Mouse (Mus musculus): ENCODE data around the gene Pald1. TPM values are rescaled to one million over a fixed set of nuclear protein-coding genes. Genes with fewer than 3 reads are reported as not detected.
A peak's percentile ranks its signal among the peaks of the same experiment; 100 is the strongest.

Gene Pald1
- polyA plus RNA-seq (2017; shearing (Covaris generic)): 1 to 10 TPM in 1 of 3 experiments, not detected in 2; 1.0 TPM

DNA sequence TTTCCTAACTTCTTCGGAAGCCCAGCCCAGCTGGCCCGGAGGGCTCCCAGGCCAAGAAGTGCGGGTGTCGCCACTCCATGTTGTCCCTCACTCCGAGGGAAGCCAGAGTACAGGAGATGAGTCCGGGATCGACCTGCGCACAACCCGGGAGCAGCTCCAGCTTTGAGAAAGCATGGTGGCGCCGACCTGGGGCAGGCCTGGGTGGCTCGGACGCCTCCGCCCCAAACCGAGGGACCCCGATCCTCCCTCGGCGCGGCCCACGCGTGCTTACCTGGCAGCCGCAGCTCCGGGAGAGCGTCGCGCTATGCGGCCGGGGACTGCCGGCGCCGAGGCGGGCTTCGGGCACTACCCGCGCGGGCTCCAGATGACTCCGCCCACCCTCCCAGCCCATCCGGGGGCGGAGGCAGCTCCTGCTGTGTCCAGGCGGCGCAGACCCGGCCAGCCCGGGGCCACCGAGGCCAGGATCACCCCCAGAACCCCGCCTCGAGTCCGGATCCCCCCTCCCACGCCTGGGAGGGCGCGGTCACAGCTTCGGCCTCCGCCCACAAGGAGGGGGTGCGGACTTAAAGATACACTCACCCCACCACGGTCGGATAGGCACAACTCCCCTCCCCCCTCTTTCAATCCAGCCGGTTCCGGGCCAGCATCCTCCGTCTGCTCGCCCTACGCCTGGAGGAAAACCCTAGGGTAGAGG, at the start of gene Pald1:
TSS of gene Pald1 (minus strand) at position 510 of the 694 bp plus-strand sequence.
- no peak for ATAC-seq

DNA sequence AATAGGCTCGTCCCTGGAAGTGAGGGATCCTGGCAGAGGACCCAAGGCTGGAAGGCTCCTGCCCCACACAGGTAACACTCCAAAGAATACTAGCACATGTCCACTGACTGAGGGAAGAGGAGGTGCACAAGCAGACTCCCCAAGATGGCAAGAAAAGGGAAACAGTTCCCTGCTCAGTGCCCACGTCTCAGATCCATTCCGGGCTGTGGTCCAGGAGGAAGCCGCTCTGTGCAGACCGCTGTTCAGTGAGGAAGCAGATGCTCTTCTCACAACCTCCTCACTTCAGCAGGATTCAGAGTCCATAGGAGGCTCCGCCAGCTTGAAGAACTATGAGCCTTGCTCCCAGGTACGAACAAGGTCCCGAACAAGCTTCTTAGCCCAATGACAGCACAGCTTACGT, 48.0 kb upstream of the Pald1 start:
- ATAC-seq: no peak

DNA sequence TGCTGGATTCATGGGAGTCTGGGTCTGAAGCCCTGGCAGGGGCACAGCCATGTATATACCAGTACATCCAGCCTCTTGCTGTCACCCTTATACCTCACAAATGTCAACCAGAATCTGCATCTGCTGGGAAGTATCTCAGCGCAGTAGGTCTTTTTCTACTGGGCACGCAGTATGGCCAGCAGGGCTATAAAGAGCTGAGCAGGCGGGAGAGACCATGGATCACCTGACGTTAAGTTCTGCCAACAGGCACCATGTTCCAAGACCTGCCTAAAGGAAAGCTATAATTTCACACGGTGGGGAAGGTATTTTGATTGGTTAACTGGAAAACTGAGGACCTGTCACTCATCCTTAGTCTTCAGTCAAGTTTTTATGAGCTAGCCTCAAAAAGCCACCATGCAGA, 45.7 kb upstream of the Pald1 start:
- ATAC-seq: no peak

DNA sequence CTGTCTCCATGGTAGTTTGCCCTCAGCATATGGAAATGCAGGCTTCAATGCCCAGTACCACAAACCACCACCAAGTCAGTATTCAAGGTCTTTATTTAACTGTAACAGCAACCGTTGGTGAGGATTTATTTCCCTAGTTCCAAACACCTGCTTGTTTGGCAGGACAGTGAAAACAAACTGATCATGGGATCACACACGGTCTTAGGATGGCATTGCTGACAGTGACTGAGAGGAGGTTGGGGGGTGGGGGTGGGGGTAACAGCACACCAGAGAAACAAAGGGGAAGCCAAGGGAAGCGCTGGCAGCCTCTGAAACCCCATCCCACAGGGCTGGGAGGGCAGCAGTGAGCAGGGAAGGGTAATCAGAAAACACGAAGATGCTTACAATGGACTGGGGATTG, 45.1 kb upstream of the Pald1 start:
- ATAC-seq: no peak

DNA sequence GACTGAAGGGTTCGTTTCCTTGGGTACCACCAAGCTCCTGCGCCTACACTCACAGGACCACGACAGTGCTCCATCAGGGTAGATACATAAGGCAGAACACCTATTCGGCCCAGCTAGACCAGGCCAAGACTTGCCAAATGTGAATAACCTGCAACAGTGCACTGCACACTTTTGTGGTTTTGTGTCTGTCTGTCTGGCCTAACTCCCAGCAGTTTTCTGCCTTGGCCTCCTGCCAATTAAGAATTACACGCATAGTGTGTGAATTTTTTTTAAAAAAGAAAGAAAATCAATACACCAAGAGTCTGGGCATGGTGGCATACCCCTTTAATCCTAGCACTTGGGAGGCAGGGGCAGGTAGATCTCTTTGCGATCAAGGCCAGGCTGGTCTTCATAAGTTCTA, 44.6 kb upstream of the Pald1 start:
- no peak for ATAC-seq

DNA sequence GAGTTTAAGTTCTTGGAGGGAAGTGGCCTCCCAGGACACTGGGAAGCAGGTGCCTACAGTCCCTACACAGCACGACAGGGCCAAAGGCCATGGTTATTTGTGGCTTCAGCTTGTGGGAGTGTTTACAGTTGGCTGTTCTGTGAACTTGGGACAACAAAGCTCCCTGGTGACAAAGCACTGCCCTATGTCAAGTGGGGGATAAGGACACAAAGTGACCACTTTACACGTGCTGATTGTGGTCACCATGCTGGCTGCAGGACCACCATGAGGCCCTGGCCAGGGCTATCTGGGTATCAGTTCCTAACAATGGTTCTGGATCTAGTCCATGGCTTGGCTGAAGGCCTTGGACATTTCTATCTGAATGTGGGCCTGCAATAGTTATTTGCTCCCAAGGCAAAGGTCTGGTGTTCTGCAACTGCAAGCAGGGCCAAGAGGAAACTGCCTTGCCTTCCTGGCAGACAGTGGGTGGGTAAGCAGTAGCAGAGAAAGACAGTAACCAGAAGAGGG, 43.0 kb upstream of the Pald1 start:
- no peak for ATAC-seq

DNA sequence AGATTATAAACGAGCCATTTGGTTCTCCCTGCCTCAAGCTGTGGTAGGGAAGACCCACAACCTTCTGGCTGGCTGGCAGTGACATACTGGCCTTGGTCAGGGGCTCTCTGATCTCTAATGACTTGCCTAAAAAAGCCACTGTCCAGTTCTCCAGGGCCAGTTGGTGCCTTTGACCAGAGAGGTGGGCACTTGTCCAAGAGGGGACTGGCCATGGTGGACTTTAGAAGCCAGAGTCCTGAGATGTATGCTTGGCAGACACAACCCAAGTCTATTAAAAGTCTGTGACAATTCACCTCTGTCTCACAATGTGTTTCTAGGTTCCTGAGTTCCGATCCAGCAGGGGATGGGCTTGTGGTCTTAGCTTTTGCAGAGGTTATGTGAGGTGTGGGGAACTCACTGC, 41.7 kb upstream of the Pald1 start:
- ATAC-seq: no peak

DNA sequence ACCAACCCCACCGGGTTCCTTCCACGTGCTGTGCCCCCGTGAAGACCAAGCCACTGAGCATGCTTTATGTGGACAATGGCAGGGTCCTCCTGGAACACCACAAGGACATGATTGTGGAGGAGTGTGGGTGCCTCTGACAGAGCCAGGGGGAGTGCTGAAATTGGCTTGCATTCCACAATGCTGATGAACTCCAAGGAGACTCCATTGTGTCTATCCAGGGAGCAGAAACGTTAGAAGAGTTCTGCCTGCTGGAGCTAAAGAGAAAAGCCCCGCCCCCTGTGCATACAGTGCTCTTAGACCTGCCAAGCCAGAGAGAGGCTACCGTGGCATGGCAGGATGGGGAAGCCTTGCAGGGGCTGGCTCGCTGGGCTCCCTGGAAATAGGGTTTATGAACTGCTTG, 41.2 kb upstream of the Pald1 start:
- peak; percentile 21 for ATAC-seq

DNA sequence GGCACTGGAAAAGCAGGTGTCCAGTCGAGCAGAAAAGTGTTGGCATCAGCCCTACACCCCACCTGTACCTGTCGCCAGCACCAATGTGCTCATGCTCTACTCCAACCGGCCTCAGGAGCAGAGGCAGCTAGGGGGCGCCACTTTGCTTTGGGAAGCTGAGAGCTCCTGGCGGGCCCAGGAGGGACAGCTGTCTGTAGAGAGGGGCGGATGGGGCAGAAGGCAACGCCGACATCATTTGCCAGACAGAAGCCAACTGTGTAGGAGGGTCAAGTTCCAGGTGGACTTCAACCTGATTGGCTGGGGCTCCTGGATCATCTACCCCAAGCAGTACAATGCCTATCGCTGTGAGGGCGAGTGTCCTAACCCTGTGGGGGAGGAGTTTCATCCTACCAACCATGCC, 40.0 kb upstream of the Pald1 start:
- no peak for ATAC-seq

DNA sequence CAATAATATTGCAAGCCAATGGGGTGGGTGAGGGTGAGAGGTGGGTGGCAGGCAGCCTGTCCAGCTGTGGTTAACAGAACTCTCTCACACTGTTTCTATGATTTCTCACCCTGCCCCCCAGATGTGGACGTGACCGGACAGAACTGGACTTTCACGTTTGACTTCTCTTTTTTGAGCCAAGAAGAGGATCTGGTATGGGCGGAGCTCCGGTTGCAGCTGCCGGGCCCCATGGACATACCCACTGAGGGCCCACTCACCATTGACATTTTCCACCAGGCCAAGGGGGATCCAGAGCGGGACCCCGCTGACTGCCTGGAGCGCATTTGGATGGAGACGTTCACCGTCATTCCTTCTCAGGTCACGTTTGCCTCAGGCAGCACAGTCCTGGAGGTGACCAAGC, 39.5 kb upstream of the Pald1 start:
- ATAC-seq: no peak

DNA sequence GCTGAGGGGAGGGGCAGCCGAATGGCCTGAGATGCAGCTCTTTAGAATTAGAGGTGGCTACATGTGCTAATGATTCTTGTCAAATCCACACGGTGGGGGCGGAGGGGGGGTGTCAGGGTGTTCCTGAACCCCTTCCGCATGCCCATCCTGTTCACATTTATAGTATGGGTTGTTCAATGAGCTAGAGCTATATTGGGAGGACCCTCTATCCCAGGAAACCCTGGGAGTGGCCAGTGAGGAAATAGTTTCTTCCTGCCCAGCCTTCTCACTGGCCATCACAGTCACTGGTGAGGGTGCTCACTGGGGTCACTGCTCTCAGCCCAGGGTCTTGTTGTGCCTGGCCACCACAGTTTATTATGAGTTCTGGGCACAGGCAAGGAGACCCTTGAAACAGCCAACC, 36.7 kb upstream of the Pald1 start:
- no peak for ATAC-seq

DNA sequence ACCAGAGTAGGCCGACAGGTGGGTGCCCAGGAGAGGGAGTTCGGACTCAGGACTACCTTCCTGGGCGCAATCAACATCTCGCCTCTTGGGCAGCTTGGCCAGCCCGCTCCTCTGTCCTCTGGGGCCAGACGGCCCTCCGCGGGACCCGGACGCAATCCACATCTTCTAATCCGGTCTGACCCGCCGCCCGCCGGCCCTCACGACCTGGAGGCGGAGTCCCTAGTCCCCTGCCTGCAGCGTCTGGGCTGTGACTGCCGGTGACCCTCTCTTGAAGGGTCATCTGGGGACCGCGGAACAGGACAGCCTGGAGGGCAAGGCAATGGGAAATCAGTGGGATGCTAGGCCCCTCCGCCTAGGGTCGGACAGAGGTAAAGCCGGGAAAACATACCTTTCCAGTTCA, 35.8 kb upstream of the Pald1 start:
- no peak for ATAC-seq

DNA sequence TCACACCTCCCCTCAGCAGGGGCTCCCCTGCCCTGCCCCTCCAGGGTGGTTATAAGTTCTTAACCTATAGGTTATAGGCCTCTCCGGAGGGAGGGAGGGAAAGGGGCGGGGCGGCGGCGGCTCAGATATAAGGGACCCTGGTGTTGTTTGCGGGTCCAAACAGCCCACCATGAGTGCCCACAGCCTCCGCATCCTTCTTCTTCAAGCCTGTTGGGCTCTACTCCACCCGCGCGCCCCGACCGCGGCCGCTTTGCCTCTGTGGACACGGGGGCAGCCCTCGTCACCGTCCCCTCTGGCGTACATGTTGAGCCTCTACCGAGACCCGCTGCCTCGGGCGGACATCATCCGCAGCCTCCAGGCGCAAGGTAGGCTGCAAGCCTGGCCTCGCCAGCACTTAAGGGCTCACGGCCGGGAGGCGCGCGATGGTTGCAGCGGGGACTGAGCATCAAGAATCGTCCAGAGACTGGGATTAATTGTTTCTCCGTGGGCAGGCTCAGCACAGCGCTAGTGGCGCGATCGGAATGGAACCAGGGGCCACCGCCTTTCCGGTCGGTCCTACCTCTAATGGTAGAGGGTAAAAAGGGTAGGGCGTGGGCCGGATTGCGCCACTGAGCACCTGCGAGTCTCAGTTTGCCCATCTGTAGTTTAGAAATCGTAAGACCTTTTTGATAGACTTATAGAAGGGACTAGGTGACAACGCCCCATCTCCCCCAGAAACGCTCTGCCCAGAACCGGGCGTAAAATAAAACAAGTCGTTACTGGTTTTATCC, 35.0 kb upstream of the Pald1 start:
- no peak for ATAC-seq

DNA sequence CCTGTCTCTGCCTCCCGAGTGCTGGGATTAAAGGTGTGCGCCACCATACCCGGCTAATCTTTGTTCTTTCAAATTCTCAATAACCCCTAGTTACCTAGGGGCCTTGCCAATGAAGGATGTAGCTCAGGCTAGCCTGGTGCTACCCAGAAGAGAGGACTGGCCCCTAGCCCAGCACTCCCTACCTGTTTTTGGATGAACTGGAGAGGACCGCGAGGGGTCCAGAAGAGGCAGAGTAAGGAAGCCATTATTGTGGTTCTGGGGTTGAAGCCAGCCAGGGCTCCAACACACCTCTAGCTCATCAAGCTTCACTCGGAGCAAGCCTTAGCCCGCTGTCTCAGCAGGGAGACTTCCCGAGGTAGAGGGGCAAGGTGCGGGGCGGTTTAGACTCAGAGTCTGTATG, 34.3 kb upstream of the Pald1 start, which contains the start of gene Nodal:
TSS of gene Nodal (plus strand) at position 301 of the 400 bp plus-strand sequence.
- ATAC-seq: no peak

DNA sequence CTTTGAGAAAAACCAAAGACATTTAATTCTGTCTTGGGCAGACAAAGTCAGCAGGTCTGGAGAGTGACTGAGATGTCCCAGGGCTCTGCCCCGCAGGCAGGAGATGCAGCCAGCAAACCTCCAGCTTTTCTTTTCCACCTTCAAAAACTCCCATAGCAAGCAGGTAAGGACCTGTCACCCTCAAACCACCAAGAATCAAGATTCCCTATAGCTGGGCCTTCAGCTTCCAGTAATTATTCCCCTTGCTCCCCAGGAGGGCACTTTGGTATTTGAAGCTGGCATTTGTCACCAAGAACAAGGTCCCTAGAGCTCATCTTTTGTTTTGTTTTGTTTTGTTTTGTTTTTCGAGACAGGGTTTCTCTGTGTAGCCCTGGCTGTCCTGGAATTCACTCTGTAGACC, 33.7 kb upstream of the Pald1 start:
- ATAC-seq: no peak

DNA sequence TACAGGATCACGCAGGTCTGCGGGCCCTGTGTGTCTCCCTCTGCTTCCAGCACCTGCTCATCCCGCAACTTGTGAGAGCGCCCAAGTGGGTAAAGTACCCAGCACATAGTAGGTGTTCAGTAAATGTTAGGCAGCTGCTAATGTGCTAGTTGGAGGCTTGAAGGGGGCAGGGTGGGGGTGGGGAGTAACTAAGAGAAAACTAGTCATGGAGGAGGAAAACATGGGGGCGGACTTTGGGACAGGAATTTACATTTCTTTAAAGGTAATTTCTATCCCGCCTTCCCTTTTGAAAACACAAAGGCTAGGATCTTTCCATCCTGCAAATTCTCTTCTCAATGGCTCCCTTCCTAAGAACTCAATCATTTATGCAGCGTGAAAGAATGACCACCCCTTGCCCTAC, 33.2 kb upstream of the Pald1 start:
- ATAC-seq: no peak

DNA sequence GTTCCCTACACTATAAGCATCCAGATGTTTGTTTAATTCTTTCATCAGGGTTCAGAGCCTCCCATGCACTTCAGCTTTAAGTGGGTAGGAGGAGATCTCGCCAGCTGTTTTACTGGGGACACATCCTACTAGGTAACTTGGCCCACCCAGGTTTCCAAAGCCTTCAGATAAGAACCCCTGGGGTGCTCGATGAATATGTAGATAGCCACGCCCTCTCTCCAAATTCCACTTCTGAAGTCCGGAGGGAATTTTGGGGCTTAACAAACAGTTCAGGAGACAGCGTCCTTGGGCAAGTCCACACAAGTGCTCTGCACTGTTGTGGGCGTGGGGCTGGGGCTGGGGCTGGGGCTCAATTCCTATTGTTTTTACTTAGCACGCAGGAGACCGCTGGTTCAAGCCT, 32.6 kb upstream of the Pald1 start:
- ATAC-seq: no peak

DNA sequence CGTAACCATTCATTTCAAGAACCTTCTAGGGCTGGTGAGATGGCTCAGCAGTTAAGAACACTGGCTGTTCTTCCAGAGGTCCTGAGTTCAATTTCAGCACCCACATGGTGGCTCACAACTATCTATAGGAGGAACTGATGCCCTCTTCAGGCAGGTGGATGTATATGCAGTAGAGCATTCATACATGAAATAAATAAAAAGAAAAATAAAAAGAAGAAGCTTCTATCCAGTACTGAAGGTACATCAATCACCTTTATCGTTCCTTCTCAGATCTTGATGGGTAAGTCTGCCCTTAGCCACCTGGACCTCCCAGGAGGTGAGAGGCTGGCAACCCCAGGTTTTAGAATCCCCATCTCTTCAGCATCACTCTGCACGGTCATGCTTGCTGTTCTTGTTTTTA, 31.9 kb upstream of the Pald1 start:
- no peak for ATAC-seq

DNA sequence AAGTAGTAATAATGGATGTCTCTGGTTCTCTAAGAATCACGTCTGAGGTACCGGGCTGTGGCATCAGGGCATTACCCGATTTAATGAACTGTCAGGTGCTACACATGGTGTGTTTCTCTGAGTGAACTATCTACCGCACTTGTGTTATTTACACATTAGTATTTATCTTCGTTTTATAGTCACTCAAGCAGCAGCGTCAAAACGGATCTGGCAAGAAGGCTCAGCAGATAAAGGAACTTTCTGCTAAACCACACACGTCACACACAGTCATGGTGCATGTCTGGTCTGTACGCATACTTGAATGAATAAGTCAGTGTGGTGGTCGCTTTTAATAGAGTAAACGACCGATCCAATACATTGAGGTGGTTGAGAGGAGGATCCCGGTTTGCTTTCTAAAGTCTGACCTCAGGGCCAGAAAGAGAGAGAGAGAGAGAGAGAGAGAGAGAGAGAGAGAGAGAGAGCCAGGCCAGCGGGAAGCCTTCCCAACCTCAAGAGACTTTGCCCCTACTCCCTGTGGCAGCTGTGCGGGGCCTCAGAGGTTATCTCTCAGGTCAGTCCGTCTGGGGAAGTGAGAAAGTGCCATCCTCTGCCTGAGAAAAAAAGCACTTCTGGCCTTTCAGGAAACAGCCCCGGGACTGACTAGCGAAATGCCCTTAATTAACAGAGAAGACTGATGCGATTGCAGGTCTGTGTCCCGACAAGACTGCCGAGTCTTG, 29.7 kb upstream of the Pald1 start:
- no peak for ATAC-seq

DNA sequence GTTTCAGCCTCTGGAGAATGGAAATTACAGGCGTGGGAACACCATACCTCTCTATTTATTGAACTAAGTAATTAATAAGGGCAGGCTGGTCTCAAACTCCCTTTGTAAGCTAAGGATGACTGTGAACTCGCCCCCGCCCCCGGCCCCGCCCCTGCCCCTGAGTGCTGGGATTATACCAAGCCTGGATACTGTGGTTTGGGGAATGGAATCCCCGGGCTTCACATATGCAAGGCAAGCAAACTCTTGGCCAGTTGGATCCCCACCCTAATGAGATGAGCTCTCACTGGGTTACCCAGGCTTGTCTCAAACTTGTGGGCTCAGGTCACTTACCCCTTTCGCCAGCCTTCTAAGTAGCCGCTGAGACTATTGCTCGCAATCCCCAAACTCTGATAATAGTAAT, 26.9 kb upstream of the Pald1 start:
- ATAC-seq: no peak

DNA sequence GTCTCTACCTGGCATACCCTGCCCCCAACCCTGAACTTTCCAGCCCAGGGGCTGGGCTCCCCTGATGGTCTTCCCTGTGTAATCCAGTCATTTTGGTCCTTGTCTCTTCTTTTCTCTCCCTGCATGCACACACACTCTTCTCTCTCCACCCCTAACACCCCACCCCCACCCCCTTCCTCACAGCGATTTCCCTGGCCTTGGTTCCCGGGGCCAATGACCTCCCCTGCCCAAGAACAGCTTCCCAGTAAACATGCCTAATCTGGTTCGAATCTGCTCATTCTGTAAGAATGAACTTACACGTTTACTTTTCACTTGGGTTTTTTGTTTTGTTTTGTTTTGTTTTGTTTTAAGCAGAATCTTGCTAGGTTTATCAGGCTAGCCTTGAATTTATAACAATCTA, 26.4 kb upstream of the Pald1 start:
- no peak for ATAC-seq

DNA sequence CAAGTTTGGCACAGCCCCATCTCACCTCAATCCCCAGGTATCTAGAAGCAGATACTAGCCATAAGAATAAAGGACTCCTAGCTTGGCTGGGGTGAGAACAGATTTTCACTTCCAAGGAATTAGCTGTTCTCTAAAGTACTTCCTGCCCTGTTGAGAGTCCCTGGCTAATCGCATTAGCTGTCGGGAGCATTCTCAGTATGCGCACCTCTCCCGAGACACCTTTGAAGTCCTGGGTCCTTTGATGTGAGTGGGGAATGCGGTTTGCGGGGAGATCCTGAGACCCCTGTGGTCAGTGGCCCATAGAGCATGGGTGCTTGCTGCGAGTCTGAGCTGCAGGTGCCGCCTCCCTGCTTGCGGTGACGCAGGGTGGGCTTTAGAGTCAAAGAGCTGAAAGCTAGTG, 22.6 kb upstream of the Pald1 start:
- no peak for ATAC-seq

DNA sequence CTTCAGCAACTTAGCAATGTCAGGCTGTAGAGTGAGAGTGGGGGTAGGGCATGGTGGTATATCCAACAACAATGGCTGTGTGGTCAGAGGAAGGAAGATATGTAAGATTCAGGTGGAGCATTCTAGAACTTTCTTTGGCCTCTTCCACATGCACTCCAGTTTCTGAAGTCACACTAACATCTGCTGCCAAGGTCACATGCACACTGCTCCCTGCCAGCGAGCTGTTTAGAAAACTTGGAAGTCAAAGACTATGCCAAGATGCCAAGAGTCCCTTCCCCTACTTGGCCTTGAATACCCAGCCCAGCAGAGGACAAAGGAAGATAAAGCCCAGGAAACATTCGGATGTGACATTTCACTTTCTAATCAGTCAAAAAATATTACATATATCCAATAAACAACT, 19.6 kb upstream of the Pald1 start:
- ATAC-seq: no peak

DNA sequence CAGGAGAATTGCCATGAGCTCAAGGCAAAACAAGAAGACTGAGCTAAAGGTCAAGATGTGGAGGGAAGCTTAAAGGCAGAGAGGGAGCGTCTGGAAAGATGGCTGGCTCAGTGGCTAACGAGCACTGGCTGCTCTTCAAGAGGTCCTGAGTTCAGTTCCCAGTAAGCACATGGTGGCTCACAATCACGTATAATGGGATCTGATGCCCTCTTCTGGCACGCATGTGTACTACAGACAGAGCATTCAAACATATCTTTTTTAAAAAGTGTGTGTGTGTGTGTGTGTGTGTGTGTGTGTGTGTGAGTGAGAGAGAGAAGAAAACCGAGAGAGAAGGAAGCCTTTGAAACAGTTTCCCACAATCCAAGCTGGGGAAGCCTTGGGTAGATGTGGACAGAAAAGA, 19.1 kb upstream of the Pald1 start:
- no peak for ATAC-seq
